Mouse (Mus musculus) c-Kit-positive CD71-positive TER-119-negative erythroid progenitor cells, embryonic 14.5 days (primary cell): ENCODE results near the gene Aif1.

ENCODE experiments used
- DNase-seq: peaks from one replicate; pipeline ENCODE4 v3.0.0-alpha.2; 2013; ENCODE audit warnings: low read depth

The Aif1 gene

DNA sequence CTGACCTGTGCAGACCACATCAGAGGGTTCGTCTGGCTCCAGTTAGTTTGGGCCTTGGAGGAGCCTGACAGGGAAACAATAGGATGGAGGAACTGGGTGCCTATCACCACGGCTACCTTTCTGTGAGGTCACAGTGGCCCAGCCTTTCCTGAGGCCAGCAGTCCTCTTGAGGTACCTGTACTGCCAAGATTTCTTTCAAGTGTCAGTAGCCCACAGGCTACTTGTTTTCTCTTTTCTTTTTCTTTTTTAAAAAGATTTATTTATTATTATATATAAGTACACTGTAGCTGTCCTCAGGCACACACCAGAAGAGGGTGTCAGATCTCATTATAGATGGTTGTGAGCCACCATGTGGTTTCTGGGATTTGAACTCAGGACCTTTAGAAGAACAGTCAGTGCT is at the start of gene Aif1:
Gene Aif1, minus strand, starts transcription at position 101 of the 400 bp plus-strand sequence.
- no peak for DNase-seq

DNA sequence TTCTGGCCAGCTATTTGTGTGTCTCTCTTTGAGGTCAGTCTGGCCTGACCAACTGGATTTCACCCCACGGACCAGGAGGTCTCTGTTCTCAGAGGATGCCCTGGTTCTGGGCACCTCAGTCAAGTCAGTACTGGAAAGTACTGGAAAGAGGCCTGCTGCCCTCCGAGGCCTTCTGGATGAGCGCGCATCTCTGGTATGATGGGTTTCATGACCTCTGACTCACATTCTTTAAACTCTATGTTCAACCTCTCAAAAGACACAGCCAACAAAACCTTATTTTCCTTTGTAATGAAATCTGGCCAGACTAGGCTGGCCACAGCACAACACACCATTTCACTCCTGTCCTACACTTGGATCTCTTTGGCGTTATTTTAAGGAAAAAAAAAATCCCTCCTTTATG is 49.6 kb upstream of the Aif1 start:
- DNase-seq = no peak

DNA sequence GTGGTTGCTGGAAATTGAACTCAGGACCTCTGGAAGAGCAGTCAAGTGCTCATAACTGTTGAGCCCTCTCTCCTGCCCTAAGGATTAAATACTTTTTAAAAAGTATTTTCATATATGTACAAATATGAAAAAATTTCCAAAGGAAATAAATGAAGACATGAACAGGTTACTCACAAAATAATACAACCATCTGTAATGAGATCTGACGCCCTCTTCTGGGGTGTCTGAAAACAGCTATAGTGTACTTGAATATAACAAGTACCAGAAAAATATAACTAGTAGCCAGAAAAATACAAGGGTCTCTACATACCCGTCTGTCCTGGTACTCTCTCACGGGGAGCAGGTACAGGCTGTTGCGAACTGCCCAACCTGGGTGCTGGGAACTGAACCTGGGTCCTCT is 48.8 kb upstream of the Aif1 start:
- no peak for DNase-seq

DNA sequence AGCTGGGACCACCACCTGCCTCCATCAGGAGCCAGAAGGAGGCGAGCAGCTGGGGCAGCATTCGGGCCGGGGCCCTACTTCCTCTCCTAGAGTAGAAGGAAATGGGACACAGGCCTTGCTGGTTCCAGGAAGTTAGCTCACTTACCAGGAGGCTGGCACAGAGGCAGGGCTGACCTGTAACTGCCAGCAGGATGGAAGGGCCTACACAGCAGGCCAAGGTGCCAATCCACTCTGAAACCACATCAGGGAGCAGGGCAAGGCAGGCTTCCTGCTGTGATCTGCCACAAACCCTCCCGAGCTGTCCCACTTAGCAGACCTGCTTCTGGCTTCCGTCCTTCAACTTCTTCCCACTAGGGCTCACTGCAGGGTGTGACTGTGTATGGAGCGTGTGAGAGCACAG is 46.4 kb upstream of the Aif1 start:
- DNase-seq = no peak

DNA sequence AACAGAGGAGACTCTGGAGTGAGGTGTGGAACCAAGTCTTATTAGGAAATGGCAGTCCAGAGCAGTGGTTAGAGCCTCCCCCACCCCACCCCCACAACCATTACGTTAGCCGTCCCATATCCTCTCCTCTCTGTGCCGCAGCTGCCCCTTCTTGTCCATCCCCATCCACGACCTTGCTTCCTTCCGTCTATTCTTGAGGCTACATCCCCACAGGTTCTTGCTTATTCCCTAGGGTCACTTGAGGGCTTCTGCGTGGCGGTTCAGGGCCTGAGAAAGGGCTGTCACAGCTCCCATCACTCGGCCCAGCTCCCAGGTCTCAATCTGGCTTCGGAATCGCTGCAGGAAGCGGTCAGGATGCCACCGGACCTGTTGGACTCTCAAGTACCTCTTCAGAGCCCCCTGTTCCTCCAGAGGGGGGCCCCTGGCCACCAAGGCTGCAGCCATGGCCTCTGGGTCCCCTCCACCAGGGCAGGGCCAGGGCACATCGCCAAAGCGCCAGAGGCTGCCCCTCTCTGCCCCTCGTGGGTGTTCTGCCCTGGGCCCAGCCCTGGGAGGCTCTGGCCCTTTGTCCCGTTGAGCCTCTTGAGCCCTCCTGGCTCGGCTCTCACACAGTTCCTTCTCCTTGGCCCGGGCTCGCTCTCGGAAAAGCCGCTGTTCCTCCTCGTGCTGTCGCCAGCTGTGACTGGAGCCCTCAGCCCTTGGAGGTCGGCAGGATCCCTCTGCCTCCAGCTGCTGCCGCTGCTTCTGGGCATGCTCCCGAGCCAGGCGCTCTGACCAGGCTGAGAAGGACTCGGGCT is 44.5 kb upstream of the Aif1 start, which contains the start of gene Gm16181:
Gene Gm16181, plus strand, starts transcription at position 679 of the 797 bp plus-strand sequence.
- no peak for DNase-seq

DNA sequence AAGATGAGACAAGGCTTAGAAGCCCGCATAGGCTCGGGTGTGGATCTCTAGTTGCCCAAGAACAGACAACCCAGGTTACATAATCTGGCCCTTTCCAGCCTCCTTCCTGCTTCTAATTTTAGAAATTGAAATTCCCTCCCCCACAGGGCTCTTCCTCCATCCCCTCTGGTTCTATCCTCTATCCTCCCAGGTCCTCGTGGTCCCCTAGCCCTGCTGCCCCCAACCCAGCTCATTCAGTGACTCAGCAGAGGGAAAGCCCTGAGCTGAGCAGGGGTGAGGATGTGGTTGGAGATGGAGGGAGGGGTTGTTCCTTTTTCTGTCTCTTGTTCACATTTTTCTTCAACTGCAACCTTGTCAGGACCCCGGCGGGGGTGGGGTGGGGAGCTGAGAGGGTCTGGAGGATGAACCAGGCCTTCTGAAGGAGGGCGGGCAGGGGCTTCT is 43.8 kb upstream of the Aif1 start:
- DNase-seq = no peak

DNA sequence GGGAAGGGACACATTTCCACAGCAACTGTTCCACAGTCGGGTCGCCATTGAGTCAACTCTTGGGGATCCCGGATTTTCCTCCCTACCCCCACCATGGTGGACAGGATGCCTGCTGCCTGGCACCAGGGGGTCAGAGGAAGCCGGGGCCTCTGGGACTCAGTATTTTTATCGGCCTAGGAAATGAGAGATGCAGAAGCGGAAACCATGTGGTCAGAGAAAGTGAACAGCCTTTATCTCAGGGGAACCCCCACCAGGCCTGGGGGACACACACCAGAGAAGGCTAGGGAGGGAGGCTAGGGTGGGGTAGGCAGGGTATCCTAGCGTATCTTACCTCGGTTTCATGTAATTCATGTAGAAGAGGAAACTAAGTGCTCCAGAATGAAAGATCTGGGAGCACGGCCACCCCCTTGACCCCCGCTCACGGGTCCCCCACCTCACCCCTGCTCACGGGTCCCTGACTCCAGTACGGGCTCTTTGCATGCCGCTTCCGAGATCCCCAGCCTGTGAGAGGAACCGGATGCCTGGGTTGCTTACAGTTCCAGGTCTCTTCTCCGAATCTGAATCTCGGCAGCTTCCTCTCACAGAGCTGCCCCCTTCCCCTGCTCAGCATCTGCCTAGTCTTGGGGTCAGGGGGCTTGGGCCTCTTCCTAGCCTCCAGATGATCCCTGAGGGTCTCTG is 42.8 kb upstream of the Aif1 start:
- no peak for DNase-seq

DNA sequence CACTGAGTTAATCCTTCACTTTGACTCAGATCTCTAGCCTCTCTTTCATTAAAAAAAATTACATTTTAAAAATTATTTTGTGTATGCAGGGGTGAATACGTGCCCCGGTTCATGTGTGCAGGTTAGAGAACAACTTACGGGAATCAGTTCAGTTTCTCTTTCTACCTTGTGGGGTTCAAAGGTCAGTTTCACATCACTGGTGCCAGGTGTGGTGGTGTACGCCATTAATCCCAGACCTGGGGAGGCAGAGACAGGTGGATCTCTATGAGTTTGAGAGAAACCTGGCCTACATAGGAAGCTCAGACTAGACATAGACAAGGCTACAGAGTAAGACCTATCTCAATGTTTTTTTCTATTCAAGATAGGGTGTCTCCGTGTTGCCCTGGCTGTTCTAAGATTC is 37.2 kb upstream of the Aif1 start:
- no peak for DNase-seq

DNA sequence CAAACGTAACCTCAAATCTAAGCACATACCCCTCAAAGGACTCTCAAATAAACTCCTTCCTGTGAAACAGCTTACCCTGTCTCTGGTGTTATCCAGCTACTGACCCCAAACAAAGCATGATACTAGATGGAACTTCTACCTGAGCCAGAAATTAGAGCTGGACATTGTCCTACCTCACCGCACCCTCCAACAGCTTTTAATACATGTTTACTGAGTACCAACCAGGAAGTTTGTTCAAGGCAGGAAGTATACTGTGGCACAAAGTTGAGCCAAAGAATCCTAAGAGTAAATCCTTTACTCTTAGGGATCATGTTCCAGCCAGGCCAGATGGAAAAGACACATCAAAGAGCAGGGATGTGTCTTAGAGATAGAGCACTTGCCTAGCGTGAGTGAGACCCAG is 34.7 kb upstream of the Aif1 start:
- no peak for DNase-seq

DNA sequence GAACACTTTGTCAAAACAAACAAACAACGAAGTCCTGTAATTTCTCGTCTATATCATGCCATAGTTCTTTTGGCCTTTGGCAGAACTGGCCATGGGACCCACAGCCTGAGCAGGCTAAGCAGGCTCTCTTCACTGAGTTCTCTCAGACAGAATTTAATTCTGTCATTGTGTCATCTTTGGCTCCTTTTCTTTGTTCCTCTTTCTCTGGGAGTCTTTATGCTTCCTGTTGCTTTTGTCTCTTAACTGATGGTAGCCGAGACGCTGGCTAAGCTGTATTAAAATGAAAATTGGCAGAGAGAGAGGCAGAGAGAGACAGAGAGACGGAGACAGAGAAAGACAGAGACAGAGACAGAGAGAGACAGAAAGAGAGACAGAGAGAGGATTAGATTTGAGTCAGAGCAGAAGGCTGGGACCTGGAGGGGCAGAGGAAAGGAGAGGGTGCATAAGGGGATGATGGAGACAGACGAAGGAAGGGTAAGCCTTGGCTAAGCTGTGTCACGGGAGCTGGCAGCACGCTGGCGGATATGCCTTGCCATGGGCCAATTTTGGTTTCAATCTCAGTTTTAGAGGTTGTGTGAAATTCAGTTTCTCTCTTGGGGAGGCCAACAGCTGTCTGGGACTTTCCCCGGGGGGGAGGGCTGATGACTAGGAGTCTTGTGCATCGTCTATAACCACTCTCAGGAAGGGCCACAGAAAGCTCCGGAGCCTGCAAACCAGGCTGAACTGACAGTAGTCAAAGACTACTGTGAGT is 34.1 kb upstream of the Aif1 start:
- DNase-seq = no peak

DNA sequence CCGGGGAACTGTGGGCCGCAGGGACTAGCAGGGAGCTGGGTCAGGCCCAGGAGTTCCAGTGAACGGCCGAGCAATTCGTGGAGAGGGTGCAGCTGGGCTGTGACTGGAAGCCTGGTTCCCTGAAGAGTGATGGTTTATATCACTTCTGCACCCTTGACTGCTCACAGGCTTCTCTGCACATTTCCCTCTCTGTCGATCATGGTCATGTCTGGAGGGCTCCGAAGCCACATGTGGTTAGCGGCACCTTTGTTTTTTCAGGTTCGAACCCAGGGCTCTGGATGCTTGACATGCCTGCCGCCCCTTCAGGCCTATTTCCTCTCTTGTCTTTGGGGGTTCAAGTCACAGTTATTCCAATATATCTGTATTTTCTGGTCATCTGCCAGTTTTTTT is 29.5 kb upstream of the Aif1 start:
- DNase-seq = no peak

DNA sequence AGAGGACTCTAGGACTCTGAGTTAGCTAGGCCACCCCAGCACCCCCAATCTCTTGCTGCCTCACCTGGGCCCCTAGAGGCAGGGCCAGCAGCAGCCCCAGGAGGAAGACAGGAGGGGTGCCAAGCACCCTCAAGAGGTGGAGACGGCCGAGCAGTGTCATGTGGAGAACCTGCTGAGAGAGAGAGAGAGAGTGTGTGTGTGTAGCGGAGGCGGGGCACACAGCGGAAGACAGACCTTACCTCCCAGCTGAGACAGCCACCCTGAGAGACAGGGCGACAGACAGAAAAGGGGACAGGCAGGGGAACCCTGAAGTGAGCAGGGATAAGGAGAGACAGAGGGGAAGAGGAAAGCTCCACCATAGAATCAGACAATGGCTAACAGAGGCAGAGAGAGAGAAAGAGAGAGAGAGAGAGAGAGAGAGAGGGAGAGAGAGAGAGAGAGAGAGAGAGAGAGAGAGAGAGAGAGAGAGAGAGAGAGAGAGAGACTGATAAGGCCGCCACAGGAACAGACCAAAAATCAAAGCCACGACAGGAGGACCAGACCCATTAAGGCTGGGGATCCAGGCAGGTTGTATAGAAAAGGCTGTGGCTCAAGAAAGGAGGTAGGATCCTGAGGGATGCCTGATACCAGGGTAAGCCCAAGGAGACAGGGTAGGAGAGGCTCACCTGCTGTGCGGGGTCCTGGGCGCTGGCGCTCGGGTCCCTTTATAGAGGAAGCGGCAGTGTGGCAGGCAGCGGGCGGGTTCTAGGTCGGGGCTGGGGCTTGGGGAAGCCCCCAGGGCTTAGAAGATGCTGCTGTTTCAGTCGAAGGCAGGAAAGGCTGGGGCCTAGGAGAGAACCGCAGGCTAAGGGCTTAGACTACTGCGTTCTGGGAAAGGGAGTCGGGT is 28.9 kb upstream of the Aif1 start, which contains the start of gene Lta:
Gene Lta, minus strand, starts transcription at position 858 of the 886 bp plus-strand sequence.
- DNase-seq = no peak

DNA sequence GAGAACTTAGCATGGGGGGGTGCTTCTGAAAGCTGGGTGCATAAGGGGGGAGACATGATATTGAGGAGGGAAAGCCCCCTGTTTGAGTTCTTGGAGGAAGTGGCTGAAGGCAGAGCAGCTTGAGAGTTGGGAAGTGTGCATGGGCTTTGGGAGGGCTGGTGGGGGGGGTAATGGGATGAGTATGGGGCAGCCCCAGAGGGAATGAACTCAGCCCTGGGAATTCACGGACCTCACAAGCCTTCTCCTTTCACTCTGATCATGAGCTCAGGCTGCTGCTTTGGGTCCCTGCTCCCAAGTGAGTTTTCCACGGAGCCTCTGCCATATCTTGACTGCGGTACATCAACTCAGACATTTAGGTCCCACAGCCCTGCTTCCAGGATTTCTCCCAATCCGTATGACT is 26.6 kb upstream of the Aif1 start:
- no peak for DNase-seq

DNA sequence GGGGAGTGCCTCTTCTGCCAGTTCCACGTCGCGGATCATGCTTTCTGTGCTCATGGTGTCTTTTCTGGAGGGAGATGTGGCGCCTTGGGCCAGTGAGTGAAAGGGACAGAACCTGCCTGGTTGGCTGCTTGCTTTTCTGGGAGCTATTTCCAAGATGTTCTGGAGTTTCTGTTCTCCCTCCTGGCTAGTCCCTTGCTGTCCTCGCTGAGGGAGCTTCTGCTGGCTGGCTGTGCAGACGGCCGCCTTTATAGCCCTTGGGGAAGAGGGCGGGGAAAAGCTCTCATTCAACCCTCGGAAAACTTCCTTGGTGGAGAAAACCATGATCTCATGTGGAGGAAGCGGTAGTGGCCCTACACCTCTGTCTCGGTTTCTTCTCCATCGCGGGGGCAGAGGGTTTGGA is 25.9 kb upstream of the Aif1 start, which contains the start of gene Tnf:
Gene Tnf, minus strand, starts transcription at position 221 of the 400 bp plus-strand sequence.
- DNase-seq = no peak

DNA sequence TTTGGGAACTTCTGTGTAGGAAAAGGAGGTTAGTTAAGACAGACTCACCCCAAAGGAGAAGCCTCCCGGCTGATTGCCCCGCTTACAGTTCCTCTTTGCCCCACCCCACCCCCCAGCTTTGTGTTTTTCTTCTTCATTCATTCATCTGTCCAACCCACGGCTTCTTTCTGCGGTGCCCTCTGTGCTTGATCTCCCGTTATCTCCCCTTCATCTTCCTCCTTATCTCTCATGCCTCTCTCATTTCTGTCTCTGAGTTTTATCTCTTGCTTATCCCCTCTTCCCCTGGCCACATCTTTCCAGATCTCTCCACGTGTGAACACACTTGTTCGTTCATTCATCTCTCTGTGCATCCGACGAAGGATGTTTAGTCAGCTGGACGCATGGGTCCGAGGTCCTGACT is 25.3 kb upstream of the Aif1 start:
- no peak for DNase-seq

DNA sequence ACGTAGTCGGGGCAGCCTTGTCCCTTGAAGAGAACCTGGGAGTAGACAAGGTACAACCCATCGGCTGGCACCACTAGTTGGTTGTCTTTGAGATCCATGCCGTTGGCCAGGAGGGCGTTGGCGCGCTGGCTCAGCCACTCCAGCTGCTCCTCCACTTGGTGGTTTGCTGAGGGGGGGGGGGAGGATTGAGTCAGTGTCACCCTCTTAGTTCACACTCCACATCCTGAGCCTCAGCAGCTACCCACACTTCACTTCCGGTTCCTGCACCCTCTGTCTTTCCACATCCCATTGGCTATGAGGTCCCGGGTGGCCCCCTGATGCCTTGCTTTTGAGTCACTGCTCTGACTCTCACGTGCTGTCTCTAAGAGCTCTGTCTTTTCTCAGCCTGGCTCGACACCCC is 24.5 kb upstream of the Aif1 start:
- DNase-seq = no peak

DNA sequence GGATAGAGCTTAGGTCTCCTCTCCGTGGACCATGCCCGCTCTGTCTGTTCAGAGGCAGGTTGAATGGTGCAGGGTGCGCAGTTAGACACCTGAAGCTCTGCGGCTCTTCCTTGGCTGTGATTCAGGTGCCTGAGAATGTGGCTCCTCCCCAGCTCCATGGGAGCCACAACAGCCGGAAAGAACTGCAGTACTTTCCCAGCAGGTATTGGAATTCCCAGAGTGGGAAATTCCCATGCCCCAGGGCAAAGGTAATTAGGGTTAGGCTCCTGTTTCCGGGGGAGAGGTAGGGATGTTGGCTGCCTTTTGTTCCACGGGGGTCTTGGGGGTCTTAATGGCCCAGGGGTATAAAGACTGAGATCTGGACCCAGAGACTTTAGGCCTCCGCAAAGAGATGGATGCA is 23.1 kb upstream of the Aif1 start:
- no peak for DNase-seq

DNA sequence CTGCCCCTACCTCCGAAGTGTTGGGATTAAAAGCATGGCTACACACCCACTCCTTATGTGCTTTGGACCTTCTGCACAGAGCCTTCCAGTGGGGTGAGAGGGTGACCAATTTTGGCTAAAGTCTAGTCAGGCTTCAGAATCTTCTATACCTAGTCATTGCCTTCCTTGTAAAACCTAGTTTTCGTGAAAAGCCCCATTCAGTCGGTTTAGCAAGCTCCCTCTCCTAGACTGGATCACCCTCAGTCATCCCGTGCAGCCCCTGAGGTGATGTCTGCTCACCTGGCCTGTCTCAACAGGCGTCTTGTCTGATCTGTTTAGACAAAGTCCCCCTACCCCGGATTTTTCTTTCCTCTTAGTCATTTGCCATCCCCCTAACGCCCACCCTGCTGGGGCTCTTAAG is 22.2 kb upstream of the Aif1 start:
- DNase-seq = no peak

DNA sequence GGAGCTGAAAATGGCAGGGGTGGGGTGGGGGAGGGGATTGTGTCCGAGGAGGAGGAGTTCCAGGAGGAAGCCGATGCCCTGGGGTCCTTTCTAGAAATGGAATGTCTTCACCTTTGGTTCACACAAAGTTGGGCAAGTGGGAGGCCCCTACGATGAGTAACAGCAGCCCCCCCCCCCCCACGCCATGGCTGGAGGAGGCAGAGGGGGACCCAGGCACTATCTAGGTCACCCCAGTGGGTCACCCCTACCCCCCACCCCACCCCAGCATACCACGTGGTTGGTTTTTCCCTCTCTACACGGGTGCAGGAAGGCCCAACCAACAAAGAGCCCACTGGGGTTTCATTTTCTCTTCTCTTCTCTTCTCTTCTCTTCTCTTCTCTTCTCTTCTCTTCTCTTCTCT is 21.3 kb upstream of the Aif1 start:
- no peak for DNase-seq

DNA sequence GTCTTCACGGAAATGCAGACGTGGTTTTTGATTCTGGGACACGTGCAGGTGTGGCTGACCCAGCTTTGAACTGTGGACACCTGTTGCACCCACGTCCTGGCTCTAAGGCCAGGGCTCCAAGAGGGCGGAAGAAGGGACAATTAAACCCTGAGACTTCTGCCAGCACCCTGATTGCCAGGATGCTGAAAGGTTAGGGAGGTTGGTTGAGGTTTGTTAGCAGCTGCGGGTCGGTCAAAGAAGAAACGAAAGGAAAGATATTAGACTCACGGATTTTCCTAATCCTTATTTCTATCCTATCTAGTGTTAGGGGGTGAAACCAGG is 20.4 kb upstream of the Aif1 start:
- DNase-seq = no peak

DNA sequence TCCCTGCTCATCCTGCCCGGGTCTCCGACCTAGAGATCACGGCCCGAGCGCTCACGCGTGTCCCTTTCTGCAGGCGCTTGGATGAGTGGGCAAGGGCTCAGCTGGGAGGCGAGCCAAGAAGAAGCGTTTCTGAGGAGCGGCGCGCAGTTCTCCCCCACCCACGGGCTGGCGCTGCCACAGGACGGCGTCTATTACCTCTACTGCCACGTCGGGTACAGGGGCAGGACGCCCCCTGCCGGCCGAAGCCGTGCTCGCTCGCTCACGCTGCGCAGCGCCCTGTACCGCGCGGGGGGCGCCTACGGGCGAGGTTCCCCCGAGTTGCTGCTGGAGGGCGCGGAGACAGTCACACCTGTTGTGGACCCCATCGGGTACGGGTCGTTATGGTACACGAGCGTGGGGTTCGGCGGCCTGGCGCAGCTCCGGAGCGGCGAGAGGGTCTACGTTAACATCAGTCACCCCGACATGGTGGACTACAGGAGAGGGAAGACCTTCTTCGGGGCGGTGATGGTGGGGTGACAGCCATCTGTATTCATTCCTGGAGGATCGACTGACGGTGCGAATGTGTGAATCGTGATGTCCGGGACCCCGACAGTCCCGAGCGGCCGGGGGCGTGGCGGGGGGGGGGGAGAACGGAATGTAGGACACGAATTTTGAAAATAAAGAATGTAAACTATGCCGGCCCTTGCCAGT is 19.9 kb upstream of the Aif1 start:
- DNase-seq = peak; percentile 55
